ENCODE assay signal across 7 mouse cellular contexts in genomic region chr16:55838510-55839474, GRCm38 (mm10). TPM values are rescaled to one million over a fixed set of nuclear protein-coding genes. Genes with fewer than 3 reads are reported as not detected.
DNase-seq lines count a peak whose midpoint lies in the region; ATAC-seq and TF ChIP-seq lines count a peak whose summit lies in the region.

TSS of gene Nfkbiz (minus strand) at chr16:55838899.

- under 1% methylated on average over 40 of the region's 40 CpGs for WGBS in intestine, embryonic 15.5 days
- under 1% methylated on average over 40 of the region's 40 CpGs for WGBS in limb, embryonic 11.5 days
- WGBS in midbrain, embryonic 13.5 days = under 1% methylated on average over 40 of the region's 40 CpGs
- WGBS in small intestine, adult 2 months = under 1% methylated on average over 40 of the region's 40 CpGs

- intact Hi-C loops in gastrocnemius, postnatal 36 days (cut with DNase I) = no loop called here

- peak within 1 kb of the TSS; percentile 76 for H3K9ac ChIP-seq in intestine, embryonic 15.5 days
- peak within 1 kb of the TSS; percentile 85 for H3K9ac ChIP-seq in limb, embryonic 11.5 days (ENCODE audit: low read length)
- peak within 1 kb of the TSS; percentile 74 for H3K9ac ChIP-seq in midbrain, embryonic 13.5 days (replicated peaks)

- no peak for TF ChIP-seq CTCF in small intestine, adult 2 months (IDR thresholded peaks at IDR 0.05; ENCODE audit: extremely low read depth, insufficient read length, insufficient replicate concordance, low read depth, low read length)

- H3K9me3 ChIP-seq in intestine, embryonic 15.5 days = no peaks in the 10 kb centered on the region
- H3K9me3 ChIP-seq in limb, embryonic 11.5 days (ENCODE audit: control insufficient read depth, low read length) = no peaks in the 10 kb centered on the region
- H3K9me3 ChIP-seq in midbrain, embryonic 13.5 days = no peaks in the 10 kb centered on the region

- peak within 1 kb of the TSS; percentile 86 for H3K4me2 ChIP-seq in intestine, embryonic 15.5 days (replicated peaks)
- H3K4me2 ChIP-seq in limb, embryonic 11.5 days (ENCODE audit: low read depth, severe bottlenecking) = peak within 1 kb of the TSS; percentile 56
- H3K4me2 ChIP-seq in midbrain, embryonic 13.5 days (replicated peaks) = peak within 1 kb of the TSS; percentile 69

- peak; percentile 96 for ATAC-seq in intestine, embryonic 15.5 days
- peak; percentile 91 for ATAC-seq in limb, embryonic 11.5 days (ENCODE audit: insufficient number of reproducible peaks, low FRiP score, low TSS enrichment, low read depth)
- peak; percentile 97 for ATAC-seq in midbrain, embryonic 13.5 days

- H3K36me3 ChIP-seq in intestine, embryonic 15.5 days = no peaks in the 10 kb centered on the region
- no peaks in the 10 kb centered on the region for H3K36me3 ChIP-seq in limb, embryonic 11.5 days (ENCODE audit: control insufficient read depth, insufficient read depth, low read length)
- H3K36me3 ChIP-seq in midbrain, embryonic 13.5 days = peaks cover 4% of the 10 kb centered on the region
- no peaks in the 10 kb centered on the region for H3K36me3 ChIP-seq in small intestine, adult 2 months (ENCODE audit: control insufficient read depth, insufficient read depth, low read length)

- peak; percentile 93 for DNase-seq in adrenal gland, postnatal 10 days
- peak; percentile 93 for DNase-seq in embryo, embryonic 11 days
- DNase-seq in gastrocnemius, postnatal 36 days = peak; percentile 81 to 91
- DNase-seq in limb, embryonic 11.5 days (ENCODE audit: low spot score) = peak; percentile 89

- H3K4me1 ChIP-seq in intestine, embryonic 15.5 days (replicated peaks) = 0 out of 2 replicates have a peak, but pooled peaks cover 4% of the 10 kb centered on the region
- no peaks in the 10 kb centered on the region for H3K4me1 ChIP-seq in limb, embryonic 11.5 days (ENCODE audit: control insufficient read depth, insufficient read depth, low read length)
- H3K4me1 ChIP-seq in midbrain, embryonic 13.5 days (replicated peaks) = peaks cover 3% of the 10 kb centered on the region; the same call in 1 of the 2 replicates
- H3K4me1 ChIP-seq in small intestine, adult 2 months (ENCODE audit: control insufficient read depth, insufficient read depth, insufficient read length, low read length) = peaks cover 2% of the 10 kb centered on the region; the same call in 1 of the 2 replicates

- no peaks in the 10 kb centered on the region for H3K27me3 ChIP-seq in intestine, embryonic 15.5 days (replicated peaks)
- no peaks in the 10 kb centered on the region for H3K27me3 ChIP-seq in limb, embryonic 11.5 days (ENCODE audit: control insufficient read depth, insufficient read depth, low read length)
- no peaks in the 10 kb centered on the region for H3K27me3 ChIP-seq in midbrain, embryonic 13.5 days
- no peaks in the 10 kb centered on the region for H3K27me3 ChIP-seq in small intestine, adult 2 months (ENCODE audit: control insufficient read depth, insufficient read depth, low read length)

- peak within 1 kb of the TSS; percentile 61 for H3K4me3 ChIP-seq in intestine, embryonic 15.5 days (replicated peaks)
- H3K4me3 ChIP-seq in limb, embryonic 11.5 days (ENCODE audit: low read depth, low read length) = peak within 1 kb of the TSS; percentile 61
- H3K4me3 ChIP-seq in midbrain, embryonic 13.5 days (replicated peaks) = peak within 1 kb of the TSS; percentile 61
- H3K4me3 ChIP-seq in small intestine, adult 2 months (ENCODE audit: low read depth, low read length) = peak within 1 kb of the TSS; percentile 95

- TF ChIP-seq POLR2A in small intestine, adult 2 months (IDR thresholded peaks at IDR 0.05; ENCODE audit: low read depth, low read length) = peak; percentile 38; the same call in 1 of the 2 replicates

- peak within 1 kb of the TSS; percentile 85 for H3K27ac ChIP-seq in intestine, embryonic 15.5 days
- 0 out of 2 replicates have a peak within 1 kb of the TSS, but pooled peaks have one; percentile 47 for H3K27ac ChIP-seq in limb, embryonic 11.5 days (replicated peaks; ENCODE audit: low read depth, low read length)
- peak within 1 kb of the TSS; percentile 61; the same call in 1 of the 2 replicates for H3K27ac ChIP-seq in midbrain, embryonic 13.5 days
- H3K27ac ChIP-seq in small intestine, adult 2 months (ENCODE audit: insufficient read depth, low read depth, low read length) = peak within 1 kb of the TSS; percentile 74

RNA-seq across cellular contexts. Expression of gene Nfkbiz, which starts in this region (rescaled TPM):
- 1 to 10 TPM; 8.0 to 8.9 TPM for total RNA-seq in adrenal gland, postnatal 10 days (2021)
- total RNA-seq in gastrocnemius, postnatal 36 days (2021) = 1 to 10 TPM in 1 of 2 experiments, under 1 TPM in 1; 0.76 to 1.4 TPM
- polyA plus RNA-seq in intestine, embryonic 15.5 days (2015; fragmentation: Nextera tagmentation; extraction: Ambion mirVana) = 8.7 and 8.8 TPM in 2 replicates
- 4.1 and 4.4 TPM in 2 replicates for polyA plus RNA-seq in limb, embryonic 11.5 days (2014; fragmentation: Nextera tagmentation; extraction: Ambion mirVana)
- 0.89 and 0.98 TPM in 2 replicates for polyA plus RNA-seq in midbrain, embryonic 13.5 days (2015; fragmentation: Nextera tagmentation; extraction: Ambion mirVana)
- polyA plus RNA-seq in small intestine, adult 2 months (2012; rRNA removed) = 38.6 and 53.2 TPM in 2 replicates

Comparison
In these comparisons a context has a peak if more than half of its experiments do, and no peak if none do; other contexts are left out.
1. Peak in every context shown above with its lines: DNase-seq, ATAC-seq, H3K4me3 ChIP-seq and H3K27ac ChIP-seq.
2. Peak in ATAC-seq, H3K4me3 ChIP-seq, H3K27ac ChIP-seq, H3K9ac ChIP-seq and H3K4me2 ChIP-seq in midbrain, embryonic 13.5 days; RNA of the gene not detected or under 1 TPM.